Mouse (Mus musculus) cerebellum, adult 9-10 months (tissue): Measurements from ENCODE around the gene Tesk1.
A peak's percentile ranks its signal among the peaks of the same experiment; 100 is the strongest.

ENCODE experiments used
- DNase-seq: peaks from one replicate; pipeline ENCODE4 v3.0.0; 2022

Tesk1 gene

GRCm38 (mm10) chr4:43441639-43442038 lies at the start of gene Tesk1:
Tesk1 (plus strand) TSS chr4:43441939.
- peak; percentile 65 for DNase-seq

DNA sequence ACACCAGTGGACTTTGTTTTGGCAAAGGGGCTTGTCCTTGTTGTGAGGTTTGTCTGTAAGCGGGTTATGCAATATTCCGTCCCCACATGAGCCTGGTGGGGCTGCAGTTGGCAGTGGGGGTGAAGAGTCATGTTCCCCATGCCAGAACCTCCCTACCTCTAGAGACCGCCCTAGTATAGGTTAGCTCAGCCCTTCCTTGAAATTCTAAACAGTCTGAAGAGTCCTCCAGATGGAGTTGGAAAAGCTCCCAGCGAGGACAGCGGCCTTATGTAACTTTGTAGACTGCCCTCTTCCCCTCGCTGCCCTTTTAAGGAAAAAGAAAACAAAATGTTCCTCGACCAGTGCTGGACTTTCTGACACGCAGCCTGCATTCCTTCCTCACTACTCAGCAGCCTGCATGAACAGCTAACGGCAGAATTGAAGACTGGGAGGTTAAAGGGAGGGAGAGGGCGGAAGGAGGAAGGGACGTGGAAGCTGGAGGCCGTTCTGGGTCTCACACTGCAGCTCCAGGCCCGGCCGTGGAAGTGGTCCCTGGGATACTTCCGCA lies 47.3 kb upstream of the Tesk1 start:
- peak; percentile 79 for DNase-seq

DNA sequence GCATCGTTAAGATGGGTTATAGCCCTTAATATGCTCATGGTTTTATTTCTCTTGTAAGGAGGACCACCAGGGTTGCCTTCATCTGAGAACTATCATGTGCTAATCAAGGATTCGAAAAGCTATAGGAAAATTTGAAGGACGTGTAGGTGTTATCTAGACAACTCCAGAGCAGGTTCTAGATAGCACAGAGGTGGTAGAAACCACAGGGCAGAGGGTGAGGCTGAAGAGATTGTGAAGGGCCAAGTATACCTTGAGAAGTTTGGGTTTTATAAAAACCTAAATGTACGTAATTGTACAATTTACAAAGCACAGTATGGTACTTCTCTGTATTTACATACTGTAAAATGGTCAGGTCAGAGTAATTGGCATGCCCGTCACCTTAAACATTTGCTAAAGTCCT lies 46.6 kb upstream of the Tesk1 start:
- no peak for DNase-seq

DNA sequence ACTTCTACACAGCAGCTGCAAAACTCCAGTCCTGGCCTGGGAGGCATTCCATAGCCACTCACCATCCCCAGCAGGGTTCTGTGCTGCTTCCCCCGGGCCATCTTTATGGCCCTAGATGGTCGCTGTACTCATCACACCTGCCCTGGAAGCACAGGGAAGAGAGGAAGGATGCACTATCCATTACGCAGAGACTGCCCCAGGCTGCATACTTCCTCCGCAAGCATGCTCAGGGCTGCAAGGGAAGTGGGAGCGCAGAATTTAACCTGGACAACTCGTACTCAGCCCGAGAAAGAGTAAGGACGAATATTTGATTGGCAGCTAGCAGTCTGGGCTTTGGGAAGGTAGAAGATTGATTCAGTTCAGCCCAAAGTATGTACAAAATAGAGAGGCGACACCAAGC lies 45.9 kb upstream of the Tesk1 start:
- no peak for DNase-seq

- no peak for DNase-seq
These were observed 45.4 kb upstream of the Tesk1 start for GRCm38 (mm10) chr4:43396381-43396780.

GRCm38 (mm10) chr4:43398014-43398413 lies 43.7 kb upstream of the Tesk1 start:
- DNase-seq, result no peak

DNA sequence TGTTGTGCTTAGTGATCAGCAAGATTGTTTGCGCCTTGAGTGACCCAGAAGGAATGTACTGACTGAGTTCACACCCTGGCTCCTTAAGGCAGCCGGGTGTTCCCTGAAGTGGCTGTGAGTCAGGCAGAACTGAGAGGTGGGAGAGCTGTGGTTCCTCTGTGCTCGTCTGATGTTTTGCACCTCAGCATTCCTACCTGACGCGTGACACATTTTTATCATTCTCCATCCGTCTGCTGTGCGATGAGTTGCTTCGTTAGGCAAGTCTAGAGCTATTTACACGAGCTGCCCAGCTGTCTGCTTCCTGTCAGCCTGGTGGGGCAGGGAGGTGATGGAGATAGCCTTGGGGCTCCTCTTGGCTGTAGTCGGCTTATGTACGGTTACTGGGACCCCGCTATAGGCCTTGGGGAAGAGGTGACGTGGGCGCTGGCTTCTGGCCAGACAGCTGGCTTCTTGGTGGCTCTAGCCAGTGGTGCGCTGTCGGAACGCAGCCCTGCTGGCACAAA lies 42.9 kb upstream of the Tesk1 start:
- DNase-seq, result no peak

DNA sequence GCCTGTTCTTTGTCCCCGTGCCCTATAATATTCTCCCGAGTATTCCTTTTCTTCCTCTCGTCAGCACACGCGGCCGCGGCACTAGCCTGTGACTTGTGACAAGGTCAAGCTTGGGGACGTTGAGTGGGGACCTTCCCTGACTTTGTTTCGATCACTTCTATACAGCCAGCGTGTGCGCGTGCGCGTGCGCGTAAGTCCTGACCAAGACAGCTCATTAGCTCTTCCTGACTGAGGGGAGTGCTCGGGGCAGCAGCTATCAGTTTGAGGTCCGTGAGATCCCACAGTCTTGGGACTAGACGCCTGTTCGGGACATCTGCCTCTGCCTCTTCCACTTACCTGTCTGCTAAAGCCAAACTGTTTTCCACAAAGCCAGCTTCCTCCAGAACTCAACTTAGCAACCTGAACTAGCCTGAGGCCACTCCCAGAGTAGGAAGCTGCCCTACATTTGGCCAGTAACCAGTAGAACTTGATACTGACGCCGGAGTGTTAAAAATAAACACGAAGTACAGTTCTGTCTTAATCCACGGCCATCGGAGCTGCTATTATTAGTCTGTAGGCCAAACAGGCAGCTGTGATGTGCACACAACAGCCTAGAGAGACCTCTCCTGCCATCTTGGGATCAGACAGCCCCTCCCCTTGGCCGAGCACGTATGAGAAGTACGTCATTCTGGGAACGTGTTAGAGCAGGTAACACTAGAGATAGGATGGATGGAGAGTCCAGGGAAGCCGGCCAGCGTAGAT lies 42.2 kb upstream of the Tesk1 start:
- no peak for DNase-seq

DNA sequence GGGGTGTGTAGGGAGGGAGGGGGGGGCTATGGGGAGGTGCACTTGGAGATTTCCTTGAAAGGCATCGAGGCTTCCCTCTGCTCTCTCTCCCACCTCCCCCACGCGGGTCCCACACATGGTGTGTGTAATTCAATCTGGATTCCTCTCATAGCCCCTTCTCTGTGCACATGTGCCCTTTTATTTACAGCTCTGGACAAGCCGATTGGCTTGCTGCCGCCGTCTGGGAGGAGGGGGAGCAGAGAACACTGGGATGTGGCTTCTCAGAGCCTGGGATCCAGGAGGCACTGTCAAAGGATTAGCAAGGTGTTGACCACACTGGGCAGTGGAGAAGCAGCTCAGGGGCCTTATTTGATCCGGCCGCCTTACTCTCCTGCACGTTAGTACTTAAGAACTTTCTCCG lies 40.8 kb upstream of the Tesk1 start:
- no peak for DNase-seq

DNA sequence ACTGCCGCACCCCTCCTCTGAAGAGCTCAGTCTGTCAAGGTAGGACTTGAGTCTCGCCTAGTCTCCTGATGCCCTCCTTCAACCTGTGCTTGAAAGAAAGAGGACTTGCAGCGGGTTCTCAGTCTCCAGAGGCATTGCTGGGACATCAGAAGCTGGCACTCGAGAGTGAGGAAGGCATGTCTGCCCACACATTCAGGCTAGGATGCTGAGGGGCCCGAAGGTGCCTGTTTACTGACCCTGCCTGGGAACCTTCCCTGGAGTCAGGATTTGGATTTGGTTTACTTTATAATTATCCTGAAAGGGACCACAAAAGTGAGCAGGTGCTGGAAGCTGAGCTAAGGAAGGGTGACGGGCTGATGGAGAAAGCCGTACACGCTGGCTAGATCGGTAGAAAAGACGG lies 40.3 kb upstream of the Tesk1 start:
- no peak for DNase-seq

DNA sequence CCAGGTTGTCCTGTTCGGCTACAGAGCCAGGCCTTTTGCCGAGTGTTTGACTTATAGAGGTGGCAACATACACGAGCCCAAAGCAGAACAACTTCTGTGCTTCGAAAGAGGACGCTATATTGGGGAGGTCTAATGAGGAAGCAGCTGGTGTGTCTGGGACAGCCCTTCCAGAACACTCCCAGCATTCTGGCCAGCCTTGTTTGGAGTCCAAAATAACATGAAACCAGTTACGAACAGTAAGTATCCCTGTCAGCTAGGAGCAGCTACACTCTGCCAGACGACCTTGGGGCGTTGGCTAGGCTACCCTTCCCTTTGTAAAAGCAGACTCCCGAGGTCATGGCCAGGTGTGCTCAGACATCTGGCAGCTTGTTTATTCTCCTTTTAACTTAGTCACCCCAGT lies 39.5 kb upstream of the Tesk1 start:
- DNase-seq, result no peak

DNA sequence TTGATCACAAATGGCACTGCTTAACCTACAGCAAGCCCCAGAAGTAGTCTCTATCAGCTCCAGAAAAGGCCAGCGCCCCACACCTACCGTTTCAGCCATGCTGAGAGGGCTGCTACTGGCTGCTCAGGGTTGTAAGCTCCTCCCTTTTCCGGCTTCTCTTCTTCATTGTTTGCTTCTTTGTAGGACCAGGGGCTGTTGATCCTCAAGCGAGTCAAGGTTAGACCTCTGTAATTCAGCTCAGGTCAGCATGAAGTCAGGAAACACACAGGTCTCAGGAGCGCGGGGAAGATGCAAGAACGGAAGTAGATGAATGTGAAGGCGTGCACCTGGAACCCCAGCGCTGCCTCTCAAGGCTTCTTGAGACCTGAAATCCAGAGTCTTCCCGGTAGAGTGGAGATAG lies 37.0 kb upstream of the Tesk1 start:
- no peak for DNase-seq

DNA sequence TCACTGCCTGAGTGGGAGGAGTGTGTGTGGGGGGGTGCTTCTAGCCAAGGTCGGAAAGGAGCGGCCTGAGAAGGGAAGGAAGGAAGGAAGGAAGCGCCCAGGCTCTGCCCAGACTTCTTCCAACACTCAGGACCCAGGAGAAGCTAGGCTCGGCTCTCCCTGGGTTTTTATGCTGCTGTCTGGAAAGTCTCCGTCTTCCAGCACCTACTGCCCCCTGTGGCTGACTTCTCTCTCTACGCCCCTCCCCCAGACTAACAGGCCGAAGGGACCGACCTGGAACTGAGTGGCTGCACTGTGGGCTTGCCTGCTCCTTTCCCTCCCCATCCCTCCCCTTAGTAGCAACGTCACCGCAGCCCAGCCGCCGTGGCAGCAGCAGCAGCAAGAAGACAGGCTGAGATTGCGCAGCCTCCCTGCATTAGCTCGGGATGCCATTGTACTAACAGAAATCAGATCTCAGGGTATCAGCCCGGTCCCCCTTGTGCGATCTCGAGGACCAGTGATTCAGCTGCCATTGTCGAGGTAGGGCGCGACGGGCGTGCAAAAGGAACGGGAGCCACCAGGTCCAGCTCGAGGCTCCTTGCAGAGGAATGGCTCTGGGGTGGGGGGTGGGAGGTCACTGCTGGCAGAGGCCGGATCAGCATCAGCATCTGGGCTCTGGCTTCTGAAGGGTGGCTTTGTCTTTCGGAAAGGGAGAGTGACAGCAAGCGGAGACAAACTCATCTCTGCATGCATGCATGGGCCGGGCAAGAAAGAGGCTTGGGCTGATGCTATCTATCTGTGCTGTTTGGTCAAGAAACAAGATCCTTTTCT lies 35.4 kb upstream of the Tesk1 start:
- DNase-seq, result peak; percentile 60

- DNase-seq, result no peak
These were observed 34.4 kb upstream of the Tesk1 start for GRCm38 (mm10) chr4:43407071-43407920.

DNA sequence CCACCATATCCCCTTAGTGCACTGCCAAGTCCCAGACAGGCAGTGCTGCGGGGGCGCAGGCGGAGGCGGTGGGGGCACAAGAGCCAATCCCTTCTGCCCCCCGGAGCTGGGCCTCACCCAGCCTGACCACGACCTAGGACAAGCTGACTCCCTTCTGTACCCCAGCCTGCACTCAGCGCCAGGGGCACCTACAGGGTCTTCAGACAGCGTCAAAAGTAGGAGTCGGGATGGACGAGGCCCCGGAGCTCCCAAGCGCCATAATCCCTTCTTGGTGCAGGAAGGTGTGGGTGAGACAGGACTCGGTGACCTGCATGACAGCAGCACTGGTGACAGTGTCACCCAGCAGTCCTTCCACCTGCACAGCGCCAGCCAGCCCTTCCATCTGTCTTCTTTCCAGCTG lies 27.0 kb upstream of the Tesk1 start:
- DNase-seq, result no peak

- no peak for DNase-seq
These were observed 26.3 kb upstream of the Tesk1 start for GRCm38 (mm10) chr4:43415221-43416070.

DNA sequence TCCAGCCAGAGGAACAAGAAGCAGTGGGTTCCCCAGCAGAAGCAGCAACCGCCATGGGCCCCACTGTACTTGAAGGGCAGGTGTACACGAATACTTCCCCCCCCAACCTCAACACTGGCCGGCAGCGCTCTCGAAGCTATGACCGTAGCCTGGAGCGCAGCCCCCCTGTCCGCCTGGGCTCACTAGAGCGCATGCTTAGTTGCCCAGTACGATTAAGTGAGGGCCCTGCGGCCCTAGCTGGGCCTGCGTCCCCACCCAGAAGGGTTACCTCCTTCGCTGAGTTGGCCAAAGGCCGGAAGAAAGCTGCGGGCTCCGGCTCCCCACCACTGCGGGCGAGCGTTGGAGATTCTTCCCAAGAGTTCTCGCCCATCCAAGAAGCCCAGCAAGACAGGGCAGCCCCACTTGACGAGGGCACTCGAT lies 25.7 kb upstream of the Tesk1 start:
- DNase-seq, result no peak

DNA sequence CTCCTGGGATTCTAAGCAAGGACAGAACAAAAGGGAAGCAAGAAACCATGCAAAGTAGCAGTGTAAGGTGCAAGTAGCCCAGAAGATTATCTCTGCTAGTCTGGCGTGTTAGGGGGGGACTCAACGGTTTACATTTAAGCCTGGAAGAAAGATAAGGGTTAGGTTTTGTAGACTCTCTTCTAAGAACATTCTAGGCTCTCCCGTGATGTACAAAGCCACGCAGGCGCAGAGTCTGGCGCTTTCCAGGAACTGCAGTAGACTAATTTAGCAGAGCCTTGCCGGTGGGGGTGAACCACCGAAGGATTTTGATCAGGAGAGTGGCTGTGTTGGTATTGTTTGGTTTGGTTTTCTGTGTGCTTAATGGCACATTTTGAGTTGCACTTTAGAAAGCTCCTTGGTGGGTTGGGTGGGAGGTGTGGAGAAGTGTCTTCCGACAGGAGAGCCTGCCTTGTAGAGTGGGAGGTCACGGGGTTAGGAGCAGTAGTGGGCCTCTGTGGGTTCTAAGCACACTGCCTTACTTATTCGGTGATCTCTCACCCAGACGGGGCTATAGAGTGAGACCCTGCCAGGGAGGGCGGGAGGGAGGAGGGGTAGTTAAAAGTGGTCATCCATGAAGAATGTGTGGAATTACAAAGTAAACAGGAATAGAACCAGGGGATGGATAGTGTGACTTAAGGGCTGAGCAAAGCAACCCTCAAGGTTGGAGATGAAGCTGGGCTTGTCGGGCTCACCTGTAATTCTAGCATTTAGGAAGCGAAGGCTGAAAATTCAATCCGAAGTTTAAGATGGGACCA lies 24.3 kb upstream of the Tesk1 start:
- no peak for DNase-seq

DNA sequence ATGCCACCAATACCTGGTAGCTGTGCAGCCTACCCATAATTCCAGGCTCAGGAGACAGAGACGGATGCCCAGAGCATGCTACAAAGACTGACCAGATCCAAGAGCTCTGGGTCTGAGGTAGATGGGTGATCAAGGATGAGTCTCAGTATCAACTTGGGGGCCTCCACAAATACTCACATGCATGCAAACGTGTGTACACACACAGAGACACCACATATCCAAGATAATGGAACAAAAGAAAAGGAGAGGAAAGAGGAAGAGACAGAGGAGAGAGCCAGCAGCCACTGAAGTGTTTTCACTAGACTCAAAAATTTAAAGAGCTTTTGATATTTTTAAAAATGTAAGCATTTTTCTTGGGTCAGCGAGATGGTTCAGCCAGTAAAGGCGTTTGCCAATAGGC lies 23.3 kb upstream of the Tesk1 start:
- DNase-seq, result no peak

DNA sequence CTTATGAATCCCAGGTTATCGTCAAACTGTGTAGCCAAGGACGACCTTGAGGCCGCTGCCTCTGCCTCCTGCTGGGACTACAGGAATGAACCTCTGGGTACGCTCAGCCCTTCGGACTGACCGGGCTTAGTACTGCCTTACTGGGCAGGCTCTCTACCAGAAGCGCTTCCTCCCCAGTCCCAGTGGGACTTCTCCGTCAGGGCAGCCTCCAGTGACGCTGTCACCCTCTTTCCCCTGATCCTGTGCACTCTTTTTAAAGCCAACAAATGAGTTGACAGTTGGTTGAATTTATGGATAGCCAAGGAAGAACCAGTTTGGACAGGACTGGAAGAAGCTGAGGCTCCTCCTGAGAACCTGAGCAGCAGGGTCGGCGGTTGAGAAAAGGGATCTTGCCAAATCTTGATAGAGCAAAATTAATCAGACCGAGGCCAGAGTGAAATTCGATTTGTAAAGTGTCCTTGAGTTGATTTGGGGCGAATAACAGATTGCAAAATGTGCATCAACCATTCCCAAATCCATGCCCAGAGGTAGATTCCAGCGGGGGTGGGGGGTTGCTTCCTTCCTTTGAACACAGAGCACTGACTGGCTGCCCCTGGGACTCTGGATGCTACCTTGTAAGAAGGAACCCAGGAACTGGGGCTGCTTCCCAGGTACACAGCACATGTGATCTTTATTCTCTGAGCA lies 22.6 kb upstream of the Tesk1 start:
- no peak for DNase-seq
